Mouse (Mus musculus) forebrain, embryonic 11.5 days (tissue): ENCODE data around the gene Mdh1. TPM values are rescaled to one million over a fixed set of nuclear protein-coding genes. Genes with fewer than 3 reads are reported as not detected.
"Not testable (repeated sequence)": the region's sequence is repeated elsewhere in the genome, so short reads cannot be mapped to it uniquely, and the experiment has no call there.

Experiments used
- ATAC-seq: fragments of 200-750 bp; cut with Nextera tagmentation; replicated peaks from 2 replicates; pipeline ENCODE4 v1.8.0; 2017; ENCODE audit warnings: moderate TSS enrichment; ENCODE audit not compliant: low FRiP score
- DNase-seq: peaks from one replicate; pipeline ENCODE4 v3.0.0-alpha.2; 2017; ENCODE audit warnings: low spot score
- H3K27ac ChIP-seq: fragments of 300-500 bp; sonication (generic); 2 replicates; pipeline ENCODE4 v1.5.1; 2014; ENCODE audit warnings: low read depth, low read length
- H3K27me3 ChIP-seq: fragments of 300-500 bp; sonication (generic); 2 replicates; pipeline ENCODE4 v1.6.1; 2014; ENCODE audit warnings: mild to moderate bottlenecking, low read length, mixed read lengths; ENCODE audit not compliant: control insufficient read depth, insufficient read depth
- H3K36me3 ChIP-seq: fragments of 300-500 bp; sonication (generic); 2 replicates; pipeline ENCODE4 v1.6.1; 2014; ENCODE audit warnings: mild to moderate bottlenecking, low read length, moderate library complexity, mixed read lengths; ENCODE audit not compliant: control insufficient read depth, insufficient read depth
- H3K4me1 ChIP-seq: fragments of 300-500 bp; sonication (generic); replicated peaks from 2 replicates; pipeline ENCODE4 v1.6.1; 2014; ENCODE audit warnings: low read length, mixed read lengths; ENCODE audit not compliant: control insufficient read depth, insufficient read depth
- H3K4me2 ChIP-seq: fragments of 300-500 bp; sonication (generic); 2 replicates; pipeline ENCODE4 v1.6.1; 2014; ENCODE audit warnings: low read depth, mild to moderate bottlenecking, low read length, moderate library complexity, mixed read lengths; ENCODE audit not compliant: severe bottlenecking
- H3K4me3 ChIP-seq: fragments of 300-500 bp; sonication (generic); 2 replicates; pipeline ENCODE4 v1.5.1; 2014; ENCODE audit warnings: low read depth, low read length
- H3K9ac ChIP-seq: fragments of 300-500 bp; sonication (generic); 2 replicates; pipeline ENCODE4 v1.6.1; 2014; ENCODE audit warnings: low read length
- H3K9me3 ChIP-seq: fragments of 300-500 bp; sonication (generic); 2 replicates; pipeline ENCODE4 v1.6.1; 2016; ENCODE audit warnings: low read length, mixed read lengths; ENCODE audit not compliant: control insufficient read depth
- WGBS: fragments of 180-500 bp; shearing (Covaris S2); extraction: QIAGEN DNeasy Blood & Tissue Kit; methylation state at CpG from one replicate; pipeline ENCODE4 v1.1.7; 2014; 5-methylcytosine and 5-hydroxymethylcytosine counted together
- microRNA-seq: library from miRNA; unstranded; fragments of <30 nt; microRNA quantifications from one replicate; pipeline ENCODE4, GENCODE M21; 2016; ENCODE audit not compliant: insufficient number of aligned reads
- polyA plus RNA-seq: library from polyadenylated mRNA; unstranded; fragments of >200 nt; fragmentation: Nextera tagmentation; extraction: Ambion mirVana; gene quantifications from 2 replicates; pipeline ENCODE4 v1.2.1, GENCODE M21; 2014

The Mdh1 gene
- polyA plus RNA-seq, 1 experiment from 2014 or later = 397 TPM

GRCm38 (mm10) chr11:21530856-21531255, 41.3 kb downstream of the Mdh1 start:
- not testable (repeated sequence) for DNase-seq, H3K27ac ChIP-seq, H3K4me2 ChIP-seq, H3K36me3 ChIP-seq, H3K4me3 ChIP-seq, H3K4me1 ChIP-seq, H3K9me3 ChIP-seq, H3K9ac ChIP-seq, ATAC-seq, H3K27me3 ChIP-seq
- WGBS = 87% methylated on average over 2 of the region's 2 CpGs

GRCm38 (mm10) chr11:21528676-21529394, 43.3 kb downstream of the Mdh1 start:
- H3K4me1 ChIP-seq = no peaks in the 10 kb centered on the region
- DNase-seq (no peak), ATAC-seq (no peak)
- no peak overlapping the region for H3K27ac ChIP-seq
- H3K4me3 ChIP-seq = no peak overlapping the region
- H3K9me3 ChIP-seq = no peaks in the 10 kb centered on the region
- H3K4me2 ChIP-seq = no peak overlapping the region
- H3K27me3 ChIP-seq = no peaks in the 10 kb centered on the region
- WGBS = 80% methylated on average over 2 of the region's 2 CpGs
- H3K9ac ChIP-seq = no peak overlapping the region
- H3K36me3 ChIP-seq = no peaks in the 10 kb centered on the region

GRCm38 (mm10) chr11:21517726-21518125, 54.4 kb downstream of the Mdh1 start:
- no peak for DNase-seq
- WGBS = 90% methylated on average over 9 of the region's 9 CpGs
- no peaks in the 10 kb centered on the region for H3K36me3 ChIP-seq
- no peak overlapping the region for H3K4me2 ChIP-seq
- H3K4me3 ChIP-seq = no peak overlapping the region
- no peaks in the 10 kb centered on the region for H3K9me3 ChIP-seq
- no peak overlapping the region for H3K9ac ChIP-seq
- no peak overlapping the region for H3K27ac ChIP-seq
- no peaks in the 10 kb centered on the region for H3K27me3 ChIP-seq
- ATAC-seq = no peak
- no peaks in the 10 kb centered on the region for H3K4me1 ChIP-seq

GRCm38 (mm10) chr11:21516396-21516795, 55.8 kb downstream of the Mdh1 start:
- not testable (repeated sequence) for H3K9me3 ChIP-seq, H3K4me1 ChIP-seq, H3K36me3 ChIP-seq, DNase-seq, H3K9ac ChIP-seq, H3K27me3 ChIP-seq, H3K4me2 ChIP-seq, ATAC-seq, H3K4me3 ChIP-seq, H3K27ac ChIP-seq
- WGBS = 94% methylated on average over 1 of the region's 1 CpGs

- WGBS = 89% methylated on average over 1 of the region's 1 CpGs
- not testable (repeated sequence) for H3K9ac ChIP-seq, H3K9me3 ChIP-seq, H3K27ac ChIP-seq, H3K36me3 ChIP-seq, H3K27me3 ChIP-seq, H3K4me3 ChIP-seq, DNase-seq, ATAC-seq, H3K4me2 ChIP-seq, H3K4me1 ChIP-seq
Measured at GRCm38 (mm10) chr11:21510577-21510976, 61.6 kb downstream of the Mdh1 start.

GRCm38 (mm10) chr11:21508713-21509112, 63.5 kb downstream of the Mdh1 start:
- H3K4me3 ChIP-seq, ATAC-seq, H3K27ac ChIP-seq, H3K9ac ChIP-seq, DNase-seq, H3K4me1 ChIP-seq, H3K27me3 ChIP-seq, H3K36me3 ChIP-seq, H3K4me2 ChIP-seq, H3K9me3 ChIP-seq: not testable (repeated sequence)
- WGBS = 74% methylated on average over 1 of the region's 1 CpGs

GRCm38 (mm10) chr11:21507073-21507472, 65.1 kb downstream of the Mdh1 start:
- not testable (repeated sequence) for ATAC-seq, H3K9ac ChIP-seq, H3K9me3 ChIP-seq, H3K27me3 ChIP-seq, H3K4me3 ChIP-seq, H3K36me3 ChIP-seq, H3K27ac ChIP-seq, H3K4me2 ChIP-seq, H3K4me1 ChIP-seq, DNase-seq
- 84% methylated on average over 5 of the region's 5 CpGs for whole genome bisulfite sequencing

Small RNA genes within 50 kb of the gene (microRNA-seq; reads per million reads assigned to microRNA genes)
- gene Gm22990 = not detected

Other genes with a start within 250 kb of the Mdh1 start
- 51.8 and 59.9 TPM in 2 replicates for gene Ugp2, start 201.2 kb downstream of the Mdh1 start, polyA plus RNA-seq
- gene Wdpcp, start 132 bp downstream of the Mdh1 start, polyA plus RNA-seq = 11.9 and 12.3 TPM in 2 replicates